Comparison of ENCODE assay signal across 21 mouse cellular contexts in the genomic region with DNA sequence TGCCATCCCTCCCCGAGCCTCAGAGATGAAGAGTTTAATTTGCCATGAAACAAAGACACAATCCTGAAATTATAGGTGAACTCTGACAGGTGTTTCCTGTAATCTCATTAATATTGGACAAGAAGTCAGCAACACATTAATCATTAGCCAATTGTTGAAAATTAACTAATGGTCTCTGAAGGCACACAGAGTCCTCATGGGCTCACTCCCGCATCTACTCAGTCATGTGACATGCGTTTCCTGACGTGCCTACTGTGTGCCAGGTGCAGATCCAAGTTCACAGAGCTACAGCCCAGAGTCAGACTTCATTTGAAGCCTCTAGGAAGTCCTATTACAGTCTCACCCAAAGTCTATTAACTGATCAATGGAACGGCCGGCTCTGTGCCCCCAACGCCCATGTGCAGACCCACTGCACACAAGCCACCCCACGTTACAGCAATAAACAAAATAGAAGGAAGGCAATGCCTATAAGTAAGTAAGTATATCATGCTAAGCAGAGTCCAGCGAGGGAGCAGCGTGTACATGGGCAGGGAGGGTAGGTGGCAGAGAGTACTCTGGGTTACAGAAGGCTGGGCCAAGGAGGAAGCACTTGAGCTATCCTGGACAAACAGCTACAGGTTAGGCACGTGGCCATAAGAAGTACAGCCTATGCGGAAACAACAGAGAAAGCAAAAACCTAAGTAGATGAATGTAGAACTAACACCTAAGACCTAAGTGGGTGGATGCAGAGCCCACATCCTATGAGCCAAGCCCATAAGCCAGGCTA.
DNase-seq lines count a peak whose midpoint lies in the region; ATAC-seq and TF ChIP-seq lines count a peak whose summit lies in the region.
"Had no signal": no experiment of that assay in that cellular context is flagged by ENCODE, and none has a peak within 500 bp of the region (broad histone marks: within the 10 kb centered on the region; RNA-seq: fewer than 3 reads in every experiment).

No protein-coding gene starts in this region.

- DNase-seq in gastrocnemius, adult 18-20 months (ENCODE audit: low spot score): no peak
- DNase-seq in cerebellum, adult 18-20 months: no peak
- DNase-seq: adrenal gland, postnatal 36 days; B cell, adult 2 months; cerebellum, adult 8-10 months; gastrocnemius, postnatal 10 days; heart, postnatal 4 days; midbrain, embryonic 14.5 days; thymus, adult 18-20 months; thymus, postnatal 4 days had no signal

- no peaks in the 10 kb centered on the region; the same call in 1 of the 2 replicates for H3K4me1 ChIP-seq in liver, embryonic 16.5 days (ENCODE audit: control insufficient read depth, low read depth, low read length)
- H3K4me1 ChIP-seq in liver, embryonic 12.5 days: no peaks in the 10 kb centered on the region
- H3K4me1 ChIP-seq in intestine, postnatal 0 days (replicated peaks; ENCODE audit: control insufficient read depth, insufficient read depth, low read length): no peaks in the 10 kb centered on the region
- H3K4me1 ChIP-seq in kidney, embryonic 16.5 days (ENCODE audit: insufficient read depth, low read length): peaks cover 34% of the 10 kb centered on the region
- peaks cover 13% of the 10 kb centered on the region for H3K4me1 ChIP-seq in stomach, embryonic 16.5 days (ENCODE audit: control insufficient read depth, insufficient read depth, low read length)
- H3K4me1 ChIP-seq: forebrain, embryonic 13.5 days; heart, embryonic 15.5 days had no signal

- H3K27me3 ChIP-seq in liver, embryonic 16.5 days (ENCODE audit: control insufficient read depth, insufficient read depth, low read depth, low read length): no peaks in the 10 kb centered on the region
- H3K27me3 ChIP-seq in liver, embryonic 12.5 days (replicated peaks): peaks cover 2% of the 10 kb centered on the region; the same call in 1 of the 2 replicates
- H3K27me3 ChIP-seq in intestine, postnatal 0 days (replicated peaks; ENCODE audit: control insufficient read depth, insufficient read depth, low read length): no peaks in the 10 kb centered on the region
- no peaks in the 10 kb centered on the region for H3K27me3 ChIP-seq in kidney, embryonic 16.5 days (ENCODE audit: insufficient read depth, low read length)
- H3K27me3 ChIP-seq in stomach, embryonic 16.5 days (ENCODE audit: control insufficient read depth, insufficient read depth, low read length): no peaks in the 10 kb centered on the region
- H3K27me3 ChIP-seq: forebrain, embryonic 13.5 days; heart, embryonic 15.5 days; hindbrain, embryonic 15.5 days; lung, embryonic 15.5 days had no signal

- H3K9ac ChIP-seq in liver, embryonic 16.5 days (ENCODE audit: low read depth, low read length): no peak overlapping the region
- H3K9ac ChIP-seq in liver, embryonic 12.5 days: no peak overlapping the region
- no peak overlapping the region for H3K9ac ChIP-seq in intestine, postnatal 0 days (ENCODE audit: low read depth, low read length)
- no peak overlapping the region for H3K9ac ChIP-seq in kidney, embryonic 16.5 days (replicated peaks; ENCODE audit: low read length)
- H3K9ac ChIP-seq in stomach, embryonic 16.5 days (ENCODE audit: low read length): no peak overlapping the region
- H3K9ac ChIP-seq: forebrain, embryonic 13.5 days; heart, embryonic 15.5 days; hindbrain, embryonic 15.5 days; lung, embryonic 15.5 days had no signal

- H3K27ac ChIP-seq in liver, embryonic 16.5 days (ENCODE audit: low read length): no peak overlapping the region
- H3K27ac ChIP-seq in liver, embryonic 12.5 days: no peak overlapping the region
- no peak overlapping the region for H3K27ac ChIP-seq in intestine, postnatal 0 days (ENCODE audit: low read depth, low read length)
- peak overlapping the region; percentile 16 for H3K27ac ChIP-seq in kidney, embryonic 16.5 days (ENCODE audit: low read length)
- H3K27ac ChIP-seq in stomach, embryonic 16.5 days (ENCODE audit: low read length): no peak overlapping the region
- H3K27ac ChIP-seq: forebrain, embryonic 13.5 days; heart, embryonic 15.5 days; hindbrain, embryonic 15.5 days; lung, embryonic 15.5 days had no signal

- ATAC-seq in liver, embryonic 16.5 days (ENCODE audit: low read depth): peak; percentile 37; the same call in 1 of the 2 replicates
- no peak for ATAC-seq in liver, embryonic 12.5 days
- no peak for ATAC-seq in intestine, postnatal 0 days
- ATAC-seq in kidney, embryonic 16.5 days (ENCODE audit: low FRiP score, low TSS enrichment): peak; percentile 39
- 0 out of 2 replicates have a peak, but pooled peaks have one; percentile 26 for ATAC-seq in stomach, embryonic 16.5 days (ENCODE audit: insufficient read depth, low FRiP score)
- ATAC-seq: forebrain, embryonic 13.5 days had no signal

- H3K36me3 ChIP-seq in liver, embryonic 16.5 days (ENCODE audit: control insufficient read depth, insufficient read depth): no peaks in the 10 kb centered on the region
- H3K36me3 ChIP-seq in liver, embryonic 12.5 days: no peaks in the 10 kb centered on the region
- H3K36me3 ChIP-seq in intestine, postnatal 0 days (ENCODE audit: control insufficient read depth, insufficient read depth): no peaks in the 10 kb centered on the region
- no peaks in the 10 kb centered on the region for H3K36me3 ChIP-seq in kidney, embryonic 16.5 days (ENCODE audit: insufficient read depth, low read length)
- no peaks in the 10 kb centered on the region for H3K36me3 ChIP-seq in stomach, embryonic 16.5 days (ENCODE audit: control insufficient read depth, insufficient read depth, low read length)
- H3K36me3 ChIP-seq: heart, embryonic 15.5 days; hindbrain, embryonic 15.5 days; lung, embryonic 15.5 days had no signal

- TF ChIP-seq CTCF in intestine, postnatal 0 days (IDR thresholded peaks at IDR 0.05; ENCODE audit: low read depth): no peak

- H3K9me3 ChIP-seq in liver, embryonic 16.5 days (replicated peaks; ENCODE audit: control insufficient read depth, low read length): no peaks in the 10 kb centered on the region
- H3K9me3 ChIP-seq in liver, embryonic 12.5 days (replicated peaks): no peaks in the 10 kb centered on the region
- no peaks in the 10 kb centered on the region for H3K9me3 ChIP-seq in intestine, postnatal 0 days (ENCODE audit: control insufficient read depth)
- H3K9me3 ChIP-seq in kidney, embryonic 16.5 days (ENCODE audit: low read length): no peaks in the 10 kb centered on the region
- H3K9me3 ChIP-seq in stomach, embryonic 16.5 days (replicated peaks; ENCODE audit: control insufficient read depth, low read length): no peaks in the 10 kb centered on the region
- H3K9me3 ChIP-seq: forebrain, embryonic 13.5 days; heart, embryonic 15.5 days; hindbrain, embryonic 15.5 days; lung, embryonic 15.5 days had no signal

- H3K4me3 ChIP-seq in liver, embryonic 16.5 days (ENCODE audit: low read depth, low read length): no peak overlapping the region
- H3K4me3 ChIP-seq in liver, embryonic 12.5 days: no peak overlapping the region
- H3K4me3 ChIP-seq in intestine, postnatal 0 days (ENCODE audit: low read depth, low read length): no peak overlapping the region
- no peak overlapping the region for H3K4me3 ChIP-seq in kidney, embryonic 16.5 days (ENCODE audit: low read length)
- no peak overlapping the region for H3K4me3 ChIP-seq in stomach, embryonic 16.5 days (replicated peaks; ENCODE audit: low read length)
- H3K4me3 ChIP-seq: erythroblast, embryonic 14.5 days; forebrain, embryonic 13.5 days; heart, embryonic 15.5 days; hindbrain, embryonic 15.5 days; lung, embryonic 15.5 days; myocyte had no signal

- 68% methylated on average over 12 of the region's 12 CpGs for WGBS in liver, embryonic 16.5 days (ENCODE audit: insufficient replicate concordance)
- WGBS in liver, embryonic 12.5 days (ENCODE audit: insufficient replicate concordance): 69% methylated on average over 12 of the region's 12 CpGs
- 65% methylated on average over 12 of the region's 12 CpGs for WGBS in intestine, postnatal 0 days
- WGBS in kidney, embryonic 16.5 days: 64% methylated on average over 12 of the region's 12 CpGs
- WGBS in stomach, embryonic 16.5 days: 65% methylated on average over 12 of the region's 12 CpGs

- H3K4me2 ChIP-seq in liver, embryonic 16.5 days (ENCODE audit: low read depth, low read length): peak overlapping the region; percentile 32; the same call in 1 of the 2 replicates
- no peak overlapping the region for H3K4me2 ChIP-seq in liver, embryonic 12.5 days
- peak overlapping the region; percentile 38 for H3K4me2 ChIP-seq in intestine, postnatal 0 days (replicated peaks; ENCODE audit: low read depth)
- peak overlapping the region; percentile 25 for H3K4me2 ChIP-seq in kidney, embryonic 16.5 days (replicated peaks; ENCODE audit: low read depth, low read length)
- no peak overlapping the region for H3K4me2 ChIP-seq in stomach, embryonic 16.5 days (ENCODE audit: low read depth, low read length)
- H3K4me2 ChIP-seq: forebrain, embryonic 13.5 days; heart, embryonic 15.5 days; hindbrain, embryonic 15.5 days; lung, embryonic 15.5 days had no signal

Comparison
In these comparisons a context has a peak if more than half of its experiments do, and no peak if none do; other contexts are left out.
1. ATAC-seq: peak in liver, embryonic 16.5 days (single experiment), kidney, embryonic 16.5 days (single experiment) and stomach, embryonic 16.5 days (single experiment); none in liver, embryonic 12.5 days (single experiment) and intestine, postnatal 0 days (single experiment).
2. H3K4me2 ChIP-seq: peak in liver, embryonic 16.5 days (single experiment), intestine, postnatal 0 days (single experiment) and kidney, embryonic 16.5 days (single experiment); none in liver, embryonic 12.5 days (single experiment) and stomach, embryonic 16.5 days (single experiment).